Mouse (Mus musculus): ENCODE measurements around the gene Rnf130.

DNA sequence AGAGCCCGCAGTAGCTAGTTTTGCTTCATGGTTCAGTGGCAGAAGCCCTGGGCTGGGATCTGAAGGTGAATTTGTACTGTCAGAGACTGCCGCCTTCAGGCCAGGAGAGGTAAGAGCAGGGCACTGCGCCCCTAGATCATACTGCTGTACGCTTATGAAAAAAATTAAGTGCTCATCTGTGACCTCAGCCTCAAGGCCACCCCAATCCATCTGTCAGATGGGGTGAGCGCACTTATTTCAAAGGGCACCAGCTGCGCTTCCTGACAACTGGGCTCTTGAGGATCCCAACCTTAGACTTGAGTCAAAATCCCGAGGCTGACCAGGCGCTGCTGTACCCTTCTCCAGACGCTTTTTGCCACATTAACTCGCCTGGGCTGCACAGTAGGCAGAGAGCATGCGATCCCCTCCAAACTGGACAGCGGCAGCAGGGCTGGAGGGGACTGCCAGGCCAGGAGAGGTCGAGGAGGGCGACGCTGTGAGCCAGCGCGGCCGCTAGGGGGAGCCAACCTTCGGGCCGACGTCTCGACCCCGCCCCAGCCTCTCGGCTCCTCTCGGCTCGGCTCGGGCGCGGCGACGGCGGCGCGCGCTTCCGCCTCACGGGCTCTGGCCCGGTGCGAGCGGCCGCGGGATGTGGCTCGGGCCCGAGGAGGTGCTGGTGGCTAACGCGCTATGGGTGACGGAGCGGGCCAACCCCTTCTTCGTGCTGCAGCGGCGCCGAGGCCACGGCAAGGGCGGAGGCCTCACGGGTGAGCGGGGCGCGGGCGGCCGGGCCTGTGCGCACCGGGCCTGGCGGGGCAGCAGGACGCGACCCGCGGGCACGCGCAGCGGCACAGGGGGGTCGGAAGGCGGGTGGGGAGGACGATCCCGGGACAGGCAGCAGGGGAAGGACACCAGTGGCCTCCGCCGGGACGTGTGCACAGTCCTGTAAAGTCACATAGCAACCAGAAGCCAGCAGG, 105.9 kb downstream of the Rnf130 start, which contains the start of gene Tbc1d9b:
- TF ChIP-seq CTCF (conservative IDR thresholded peaks at IDR 0.05; ENCODE audit: insufficient read depth, insufficient read length, low read depth, low read length) (peak; percentile 97), POLR2A (IDR thresholded peaks at IDR 0.05; ENCODE audit: low read depth, low read length) (no peak)

Data from kidney, adult 2 months (tissue).